Mouse (Mus musculus): Measurements from ENCODE around the gene Mapk14. TPM values are rescaled to one million over a fixed set of nuclear protein-coding genes. Genes with fewer than 3 reads are reported as not detected.

The Mapk14 gene
- polyA plus RNA-seq, 1 experiment = 36.7 TPM

GRCm38 (mm10) chr17:28694832-28695231 lies 3.7 kb downstream of the Mapk14 start:
- H3K79me2 ChIP-seq (ENCODE audit: control insufficient read depth, insufficient read depth) = peaks cover 87% of the 10 kb centered on the region
- no peak overlapping the region for H3K4me3 ChIP-seq (ENCODE audit: insufficient read depth, poor library complexity, severe bottlenecking)
- H3K36me3 ChIP-seq (ENCODE audit: control insufficient read depth, insufficient read depth) = peaks cover 30% of the 10 kb centered on the region
- H3K79me3 ChIP-seq (ENCODE audit: low read depth) = peaks cover 76% of the 10 kb centered on the region
- TF ChIP-seq CTCF (IDR thresholded peaks at IDR 0.05; ENCODE audit: control insufficient read depth, insufficient read depth, insufficient read length) = no peak
- TF ChIP-seq MYOD1 (IDR thresholded peaks at IDR 0.05; ENCODE audit: control insufficient read depth, insufficient read length, low read depth) = no peak
- no peak for TF ChIP-seq FOSL1 (IDR thresholded peaks at IDR 0.05; ENCODE audit: insufficient read depth, low read length, poor library complexity, severe bottlenecking)
- no peak for TF ChIP-seq CEBPB (IDR thresholded peaks at IDR 0.05; ENCODE audit: low read depth)
- no peak for TF ChIP-seq MYOG (IDR thresholded peaks at IDR 0.05; ENCODE audit: control insufficient read depth, extremely low read depth, insufficient read length)
- no peak for TF ChIP-seq USF1 (IDR thresholded peaks at IDR 0.05; ENCODE audit: low read depth)
- no peak for TF ChIP-seq MAX (IDR thresholded peaks at IDR 0.05)
- H3K27me3 ChIP-seq (ENCODE audit: control insufficient read depth, insufficient read depth, insufficient read length) = no peaks in the 10 kb centered on the region
- no peak overlapping the region for H3ac ChIP-seq (ENCODE audit: control insufficient read depth, insufficient read length, low read depth)

- Histone ChIP-seq H3K27me3 (ENCODE audit: control insufficient read depth, insufficient read depth, insufficient read length) (no peaks in the 10 kb centered on the region), H3K79me3 (ENCODE audit: low read depth) (peaks cover 91% of the 10 kb centered on the region), H3ac (ENCODE audit: control insufficient read depth, insufficient read length, low read depth) (no peak overlapping the region), H3K79me2 (ENCODE audit: control insufficient read depth, insufficient read depth) (peaks cover 100% of the 10 kb centered on the region), H3K36me3 (ENCODE audit: control insufficient read depth, insufficient read depth) (peaks cover 30% of the 10 kb centered on the region), H3K4me3 (ENCODE audit: insufficient read depth, poor library complexity, severe bottlenecking) (no peak overlapping the region)
- TF ChIP-seq MYOG (IDR thresholded peaks at IDR 0.05; ENCODE audit: control insufficient read depth, extremely low read depth, insufficient read length) (no peak), USF1 (IDR thresholded peaks at IDR 0.05; ENCODE audit: low read depth) (no peak), CTCF (IDR thresholded peaks at IDR 0.05; ENCODE audit: control insufficient read depth, insufficient read depth, insufficient read length) (no peak), MYOD1 (IDR thresholded peaks at IDR 0.05; ENCODE audit: control insufficient read depth, insufficient read length, low read depth) (no peak), CEBPB (IDR thresholded peaks at IDR 0.05; ENCODE audit: low read depth) (no peak), FOSL1 (IDR thresholded peaks at IDR 0.05; ENCODE audit: insufficient read depth, low read length, poor library complexity, severe bottlenecking) (no peak), MAX (IDR thresholded peaks at IDR 0.05) (no peak)
These were observed 5.5 kb downstream of the Mapk14 start for GRCm38 (mm10) chr17:28696641-28697040.

GRCm38 (mm10) chr17:28697290-28698195 lies 6.4 kb downstream of the Mapk14 start:
- Histone ChIP-seq H3K4me3 (ENCODE audit: insufficient read depth, poor library complexity, severe bottlenecking) (no peak overlapping the region), H3K27me3 (ENCODE audit: control insufficient read depth, insufficient read depth, insufficient read length) (no peaks in the 10 kb centered on the region), H3K36me3 (ENCODE audit: control insufficient read depth, insufficient read depth) (peaks cover 30% of the 10 kb centered on the region), H3ac (ENCODE audit: control insufficient read depth, insufficient read length, low read depth) (no peak overlapping the region), H3K79me2 (ENCODE audit: control insufficient read depth, insufficient read depth) (peaks cover 100% of the 10 kb centered on the region), H3K79me3 (ENCODE audit: low read depth) (peaks cover 94% of the 10 kb centered on the region)
- TF ChIP-seq MYOG (IDR thresholded peaks at IDR 0.05; ENCODE audit: control insufficient read depth, extremely low read depth, insufficient read length) = no peak
- no peak for TF ChIP-seq USF1 (IDR thresholded peaks at IDR 0.05; ENCODE audit: low read depth)

GRCm38 (mm10) chr17:28698245-28698644 lies 7.1 kb downstream of the Mapk14 start:
- H3K79me3 ChIP-seq (ENCODE audit: low read depth) = peaks cover 94% of the 10 kb centered on the region
- no peak overlapping the region for H3ac ChIP-seq (ENCODE audit: control insufficient read depth, insufficient read length, low read depth)
- H3K79me2 ChIP-seq (ENCODE audit: control insufficient read depth, insufficient read depth) = peaks cover 100% of the 10 kb centered on the region
- H3K4me3 ChIP-seq (ENCODE audit: insufficient read depth, poor library complexity, severe bottlenecking) = no peak overlapping the region
- TF ChIP-seq MYOD1 (IDR thresholded peaks at IDR 0.05; ENCODE audit: control insufficient read depth, insufficient read length, low read depth) (no peak), CEBPB (IDR thresholded peaks at IDR 0.05; ENCODE audit: low read depth) (no peak), MYOG (IDR thresholded peaks at IDR 0.05; ENCODE audit: control insufficient read depth, extremely low read depth, insufficient read length) (no peak), FOSL1 (IDR thresholded peaks at IDR 0.05; ENCODE audit: insufficient read depth, low read length, poor library complexity, severe bottlenecking) (no peak)
- H3K36me3 ChIP-seq (ENCODE audit: control insufficient read depth, insufficient read depth) = peaks cover 28% of the 10 kb centered on the region
- H3K27me3 ChIP-seq (ENCODE audit: control insufficient read depth, insufficient read depth, insufficient read length) = no peaks in the 10 kb centered on the region

GRCm38 (mm10) chr17:28698672-28699071 lies 7.5 kb downstream of the Mapk14 start:
- TF ChIP-seq MAX (IDR thresholded peaks at IDR 0.05) (no peak), MYOD1 (IDR thresholded peaks at IDR 0.05; ENCODE audit: control insufficient read depth, insufficient read length, low read depth) (no peak), CEBPB (IDR thresholded peaks at IDR 0.05; ENCODE audit: low read depth) (no peak), CTCF (IDR thresholded peaks at IDR 0.05; ENCODE audit: control insufficient read depth, insufficient read depth, insufficient read length) (no peak), USF1 (IDR thresholded peaks at IDR 0.05; ENCODE audit: low read depth) (no peak), MYOG (IDR thresholded peaks at IDR 0.05; ENCODE audit: control insufficient read depth, extremely low read depth, insufficient read length) (no peak), FOSL1 (IDR thresholded peaks at IDR 0.05; ENCODE audit: insufficient read depth, low read length, poor library complexity, severe bottlenecking) (no peak)
- Histone ChIP-seq H3K4me3 (ENCODE audit: insufficient read depth, poor library complexity, severe bottlenecking) (no peak overlapping the region), H3K79me3 (ENCODE audit: low read depth) (peaks cover 93% of the 10 kb centered on the region), H3ac (ENCODE audit: control insufficient read depth, insufficient read length, low read depth) (no peak overlapping the region), H3K27me3 (ENCODE audit: control insufficient read depth, insufficient read depth, insufficient read length) (no peaks in the 10 kb centered on the region), H3K79me2 (ENCODE audit: control insufficient read depth, insufficient read depth) (peaks cover 100% of the 10 kb centered on the region), H3K36me3 (ENCODE audit: control insufficient read depth, insufficient read depth) (peaks cover 23% of the 10 kb centered on the region)

Measured in C2C12 (cell line).